Mouse (Mus musculus) embryonic facial prominence, embryonic 10.5 days (tissue): ENCODE measurements at regions not wholly inside any gene's neighbourhood (a gene's known extent, or its start where the extent isn't known, plus 50 kb on each side); places are given as distances from the start of the nearest gene placed in this dataset.

Experiments
- DNase-seq: peaks from one replicate; pipeline ENCODE4 v3.0.0-alpha.2; 2017; ENCODE audit warnings: low spot score
- H3K27ac ChIP-seq: fragments of 300-500 bp; sonication (generic); replicated peaks from 2 replicates; pipeline ENCODE4 v1.5.1; 2016; ENCODE audit warnings: mild to moderate bottlenecking
- H3K27me3 ChIP-seq: fragments of 300-500 bp; sonication (generic); replicated peaks from 2 replicates; pipeline ENCODE4 v1.6.1; 2016; ENCODE audit warnings: low read depth, mild to moderate bottlenecking; ENCODE audit not compliant: poor library complexity, severe bottlenecking
- H3K36me3 ChIP-seq: fragments of 300-500 bp; sonication (generic); replicated peaks from 2 replicates; pipeline ENCODE4 v1.6.1; 2016; ENCODE audit warnings: mild to moderate bottlenecking, moderate library complexity
- H3K4me1 ChIP-seq: fragments of 300-500 bp; sonication (generic); 2 replicates; pipeline ENCODE4 v1.6.1; 2016
- H3K4me3 ChIP-seq: fragments of 300-500 bp; sonication (generic); 2 replicates; pipeline ENCODE4 v1.5.1; 2016; ENCODE audit warnings: mild to moderate bottlenecking, moderate library complexity
- H3K9me3 ChIP-seq: fragments of 300-500 bp; sonication (generic); 2 replicates; pipeline ENCODE4 v1.6.1; 2016; ENCODE audit warnings: mild to moderate bottlenecking
- WGBS: fragments of 180-500 bp; shearing (Covaris S2); methylation state at CpG from one replicate; pipeline ENCODE4 v1.1.7; 2016; 5-methylcytosine and 5-hydroxymethylcytosine counted together

- Histone ChIP-seq H3K4me1 (no peaks in the 10 kb centered on the region), H3K27me3 (no peaks in the 10 kb centered on the region), H3K27ac (no peak overlapping the region), H3K36me3 (no peaks in the 10 kb centered on the region), H3K4me3 (no peak overlapping the region), H3K9me3 (no peaks in the 10 kb centered on the region)
- WGBS, result 87% methylated on average over 2 of the region's 2 CpGs
- DNase-seq, result no peak
Measured at GRCm38 (mm10) chr9:13937301-13937700, 109.8 kb downstream of the Fam76b start.

GRCm38 (mm10) chr9:13946519-13946918 is 119.0 kb downstream of the Fam76b start:
- H3K4me3 ChIP-seq, result no peak overlapping the region
- no peaks in the 10 kb centered on the region for H3K36me3 ChIP-seq
- no peaks in the 10 kb centered on the region for H3K27me3 ChIP-seq
- 75% methylated on average over 3 of the region's 3 CpGs for WGBS
- H3K4me1 ChIP-seq, result no peaks in the 10 kb centered on the region
- DNase-seq, result no peak
- no peak overlapping the region for H3K27ac ChIP-seq
- H3K9me3 ChIP-seq, result no peaks in the 10 kb centered on the region

- no peaks in the 10 kb centered on the region for H3K9me3 ChIP-seq
- no peak overlapping the region for H3K27ac ChIP-seq
- H3K36me3 ChIP-seq, result no peaks in the 10 kb centered on the region
- DNase-seq, result no peak
- H3K4me3 ChIP-seq, result no peak overlapping the region
- H3K27me3 ChIP-seq, result no peaks in the 10 kb centered on the region
- no peaks in the 10 kb centered on the region for H3K4me1 ChIP-seq
Measured at GRCm38 (mm10) chr9:13952157-13952556, 124.6 kb downstream of the Fam76b start.

GRCm38 (mm10) chr9:13963140-13963763 is 135.7 kb downstream of the Fam76b start:
- Histone ChIP-seq H3K4me1 (peaks cover 11% of the 10 kb centered on the region), H3K27me3 (no peaks in the 10 kb centered on the region), H3K9me3 (no peaks in the 10 kb centered on the region), H3K27ac (no peak overlapping the region), H3K36me3 (no peaks in the 10 kb centered on the region), H3K4me3 (no peak overlapping the region)
- peak; percentile 13 for DNase-seq
- WGBS, result 59% methylated on average over 7 of the region's 7 CpGs

- DNase-seq, result no peak
- H3K4me1 ChIP-seq, result peaks cover 11% of the 10 kb centered on the region
- no peak overlapping the region for H3K27ac ChIP-seq
- no peak overlapping the region for H3K4me3 ChIP-seq
- H3K27me3 ChIP-seq, result no peaks in the 10 kb centered on the region
- H3K36me3 ChIP-seq, result no peaks in the 10 kb centered on the region
- no peaks in the 10 kb centered on the region for H3K9me3 ChIP-seq
- 75% methylated on average over 3 of the region's 3 CpGs for WGBS
Measured at GRCm38 (mm10) chr9:13963796-13964195, 136.3 kb downstream of the Fam76b start.

- Histone ChIP-seq H3K36me3 (no peaks in the 10 kb centered on the region), H3K27me3 (no peaks in the 10 kb centered on the region), H3K4me1 (peaks cover 11% of the 10 kb centered on the region), H3K9me3 (no peaks in the 10 kb centered on the region), H3K4me3 (no peak overlapping the region), H3K27ac (no peak overlapping the region)
- WGBS, result 84% methylated on average over 4 of the region's 4 CpGs
- no peak for DNase-seq
Measured at GRCm38 (mm10) chr9:13964256-13964655, 136.7 kb downstream of the Fam76b start.

- H3K9me3 ChIP-seq, result no peaks in the 10 kb centered on the region
- no peaks in the 10 kb centered on the region for H3K36me3 ChIP-seq
- H3K27ac ChIP-seq, result no peak overlapping the region
- H3K4me1 ChIP-seq, result peaks cover 11% of the 10 kb centered on the region
- DNase-seq, result no peak
- WGBS, result 89% methylated on average over 1 of the region's 1 CpGs
- H3K4me3 ChIP-seq, result no peak overlapping the region
- no peaks in the 10 kb centered on the region for H3K27me3 ChIP-seq
Measured at GRCm38 (mm10) chr9:13966212-13966611, 138.7 kb downstream of the Fam76b start.

- H3K27ac ChIP-seq, result no peak overlapping the region
- H3K4me1 ChIP-seq, result peaks cover 4% of the 10 kb centered on the region; the same call in 1 of the 2 replicates
- 73% methylated on average over 1 of the region's 1 CpGs for WGBS
- DNase-seq, result no peak
- no peak overlapping the region for H3K4me3 ChIP-seq
- no peaks in the 10 kb centered on the region for H3K9me3 ChIP-seq
- no peaks in the 10 kb centered on the region for H3K27me3 ChIP-seq
- H3K36me3 ChIP-seq, result no peaks in the 10 kb centered on the region
Measured at GRCm38 (mm10) chr9:13969262-13969661, 141.7 kb downstream of the Fam76b start.

- Histone ChIP-seq H3K27ac (no peak overlapping the region), H3K4me3 (no peak overlapping the region), H3K9me3 (no peaks in the 10 kb centered on the region), H3K36me3 (no peaks in the 10 kb centered on the region), H3K4me1 (no peaks in the 10 kb centered on the region), H3K27me3 (no peaks in the 10 kb centered on the region)
- no peak for DNase-seq
- 63% methylated on average over 4 of the region's 4 CpGs for WGBS
Measured at GRCm38 (mm10) chr9:13973600-13973999, 146.1 kb downstream of the Fam76b start.

- Histone ChIP-seq H3K9me3 (no peaks in the 10 kb centered on the region), H3K36me3 (no peaks in the 10 kb centered on the region), H3K27ac (no peak overlapping the region), H3K4me3 (no peak overlapping the region), H3K4me1 (no peaks in the 10 kb centered on the region), H3K27me3 (no peaks in the 10 kb centered on the region)
- 77% methylated on average over 1 of the region's 1 CpGs for WGBS
- no peak for DNase-seq
Measured at GRCm38 (mm10) chr9:13974870-13975269, 147.4 kb downstream of the Fam76b start.

GRCm38 (mm10) chr9:13978842-13979241 is 151.3 kb downstream of the Fam76b start:
- no peak for DNase-seq
- Histone ChIP-seq H3K4me1 (no peaks in the 10 kb centered on the region), H3K27me3 (no peaks in the 10 kb centered on the region), H3K9me3 (no peaks in the 10 kb centered on the region), H3K4me3 (no peak overlapping the region), H3K27ac (no peak overlapping the region), H3K36me3 (no peaks in the 10 kb centered on the region)
- 72% methylated on average over 6 of the region's 6 CpGs for WGBS

- WGBS, result 86% methylated on average over 8 of the region's 8 CpGs
- DNase-seq, result no peak
- no peak overlapping the region for H3K27ac ChIP-seq
- H3K36me3 ChIP-seq, result no peaks in the 10 kb centered on the region
- no peaks in the 10 kb centered on the region for H3K27me3 ChIP-seq
- no peaks in the 10 kb centered on the region for H3K4me1 ChIP-seq
- no peaks in the 10 kb centered on the region for H3K9me3 ChIP-seq
- H3K4me3 ChIP-seq, result no peak overlapping the region
Measured at GRCm38 (mm10) chr9:13987486-13987885, 160.0 kb downstream of the Fam76b start.

- Histone ChIP-seq H3K4me1 (no peaks in the 10 kb centered on the region), H3K9me3 (no peaks in the 10 kb centered on the region), H3K36me3 (no peaks in the 10 kb centered on the region), H3K4me3 (no peak overlapping the region), H3K27me3 (no peaks in the 10 kb centered on the region), H3K27ac (no peak overlapping the region)
- 82% methylated on average over 4 of the region's 4 CpGs for WGBS
- no peak for DNase-seq
Measured at GRCm38 (mm10) chr9:13988901-13989300, 161.4 kb downstream of the Fam76b start.

- no peaks in the 10 kb centered on the region for H3K36me3 ChIP-seq
- no peak overlapping the region for H3K4me3 ChIP-seq
- no peak overlapping the region for H3K27ac ChIP-seq
- 69% methylated on average over 7 of the region's 7 CpGs for WGBS
- no peaks in the 10 kb centered on the region for H3K4me1 ChIP-seq
- no peak for DNase-seq
- H3K9me3 ChIP-seq, result no peaks in the 10 kb centered on the region
- no peaks in the 10 kb centered on the region for H3K27me3 ChIP-seq
Measured at GRCm38 (mm10) chr9:13990960-13991359, 163.4 kb downstream of the Fam76b start.
